Mouse (Mus musculus): Measurements from ENCODE around the gene Tmem44. TPM values are rescaled to one million over a fixed set of nuclear protein-coding genes. Genes with fewer than 3 reads are reported as not detected.

Gene Tmem44
- polyA plus RNA-seq, 1 experiment from 2014 or later, result 30.9 TPM

GRCm38 (mm10) chr16:30489662-30490061, 61.0 kb downstream of the Tmem44 start:
- ATAC-seq (ENCODE audit: low FRiP score), result no peak
- H3K4me1 ChIP-seq (replicated peaks; ENCODE audit: control insufficient read depth, insufficient read depth, low read length), result no peaks in the 10 kb centered on the region; the same call in 1 of the 2 replicates
- no peak for DNase-seq (ENCODE audit: low spot score)
- no peaks in the 10 kb centered on the region for H3K36me3 ChIP-seq (ENCODE audit: control insufficient read depth, insufficient read depth, low read length)
- H3K9ac ChIP-seq (ENCODE audit: low read depth, low read length), result no peak overlapping the region
- H3K4me3 ChIP-seq (ENCODE audit: low read depth, low read length), result no peak overlapping the region
- no peak overlapping the region for H3K27ac ChIP-seq (ENCODE audit: low read depth, low read length)
- no peak overlapping the region for H3K4me2 ChIP-seq (replicated peaks; ENCODE audit: low read depth, low read length)
- 85% methylated on average over 4 of the region's 4 CpGs for WGBS
- no peaks in the 10 kb centered on the region for H3K27me3 ChIP-seq (ENCODE audit: control insufficient read depth, insufficient read depth, low read length)
- no peaks in the 10 kb centered on the region for H3K9me3 ChIP-seq (ENCODE audit: control insufficient read depth, low read length)

- Histone ChIP-seq H3K9me3 (ENCODE audit: control insufficient read depth, low read length) (no peaks in the 10 kb centered on the region), H3K4me2 (replicated peaks; ENCODE audit: low read depth, low read length) (no peak overlapping the region), H3K9ac (ENCODE audit: low read depth, low read length) (no peak overlapping the region), H3K36me3 (ENCODE audit: control insufficient read depth, insufficient read depth, low read length) (no peaks in the 10 kb centered on the region), H3K27me3 (ENCODE audit: control insufficient read depth, insufficient read depth, low read length) (no peaks in the 10 kb centered on the region), H3K27ac (ENCODE audit: low read depth, low read length) (no peak overlapping the region), H3K4me3 (ENCODE audit: low read depth, low read length) (no peak overlapping the region), H3K4me1 (replicated peaks; ENCODE audit: control insufficient read depth, insufficient read depth, low read length) (no peaks in the 10 kb centered on the region; the same call in 1 of the 2 replicates)
- no peak for ATAC-seq (ENCODE audit: low FRiP score)
- 61% methylated on average over 4 of the region's 4 CpGs for whole genome bisulfite sequencing
- DNase-seq (ENCODE audit: low spot score), result no peak
These were observed 64.1 kb downstream of the Tmem44 start for GRCm38 (mm10) chr16:30486498-30486897.

- H3K27ac ChIP-seq (ENCODE audit: low read depth, low read length), result no peak overlapping the region
- no peaks in the 10 kb centered on the region for H3K9me3 ChIP-seq (ENCODE audit: control insufficient read depth, low read length)
- ATAC-seq (ENCODE audit: low FRiP score), result no peak
- WGBS, result 88% methylated on average over 5 of the region's 5 CpGs
- no peak overlapping the region for H3K4me2 ChIP-seq (replicated peaks; ENCODE audit: low read depth, low read length)
- no peak for DNase-seq (ENCODE audit: low spot score)
- H3K27me3 ChIP-seq (ENCODE audit: control insufficient read depth, insufficient read depth, low read length), result no peaks in the 10 kb centered on the region
- H3K4me3 ChIP-seq (ENCODE audit: low read depth, low read length), result no peak overlapping the region
- no peaks in the 10 kb centered on the region for H3K4me1 ChIP-seq (replicated peaks; ENCODE audit: control insufficient read depth, insufficient read depth, low read length)
- no peak overlapping the region for H3K9ac ChIP-seq (ENCODE audit: low read depth, low read length)
- no peaks in the 10 kb centered on the region for H3K36me3 ChIP-seq (ENCODE audit: control insufficient read depth, insufficient read depth, low read length)
These were observed 72.9 kb downstream of the Tmem44 start for GRCm38 (mm10) chr16:30477791-30478190.

- ATAC-seq (ENCODE audit: low FRiP score) (no peak), DNase-seq (ENCODE audit: low spot score) (no peak)
- Histone ChIP-seq H3K27me3 (ENCODE audit: control insufficient read depth, insufficient read depth, low read length) (no peaks in the 10 kb centered on the region), H3K4me3 (ENCODE audit: low read depth, low read length) (no peak overlapping the region), H3K36me3 (ENCODE audit: control insufficient read depth, insufficient read depth, low read length) (no peaks in the 10 kb centered on the region), H3K9me3 (ENCODE audit: control insufficient read depth, low read length) (no peaks in the 10 kb centered on the region), H3K27ac (ENCODE audit: low read depth, low read length) (no peak overlapping the region), H3K4me1 (replicated peaks; ENCODE audit: control insufficient read depth, insufficient read depth, low read length) (no peaks in the 10 kb centered on the region), H3K4me2 (replicated peaks; ENCODE audit: low read depth, low read length) (no peak overlapping the region), H3K9ac (ENCODE audit: low read depth, low read length) (no peak overlapping the region)
- WGBS, result 65% methylated on average over 3 of the region's 3 CpGs
These were observed 73.6 kb downstream of the Tmem44 start for GRCm38 (mm10) chr16:30477006-30477405.

GRCm38 (mm10) chr16:30475633-30476461, 74.8 kb downstream of the Tmem44 start:
- H3K9ac ChIP-seq (ENCODE audit: low read depth, low read length), result no peak overlapping the region
- no peaks in the 10 kb centered on the region for H3K27me3 ChIP-seq (ENCODE audit: control insufficient read depth, insufficient read depth, low read length)
- ATAC-seq (ENCODE audit: low FRiP score), result no peak
- H3K4me2 ChIP-seq (replicated peaks; ENCODE audit: low read depth, low read length), result no peak overlapping the region
- no peaks in the 10 kb centered on the region for H3K9me3 ChIP-seq (ENCODE audit: control insufficient read depth, low read length)
- H3K36me3 ChIP-seq (ENCODE audit: control insufficient read depth, insufficient read depth, low read length), result no peaks in the 10 kb centered on the region
- WGBS, result 73% methylated on average over 10 of the region's 10 CpGs
- no peak overlapping the region for H3K4me3 ChIP-seq (ENCODE audit: low read depth, low read length)
- no peak overlapping the region for H3K27ac ChIP-seq (ENCODE audit: low read depth, low read length)
- DNase-seq (ENCODE audit: low spot score), result no peak
- H3K4me1 ChIP-seq (replicated peaks; ENCODE audit: control insufficient read depth, insufficient read depth, low read length), result no peaks in the 10 kb centered on the region

- H3K9me3 ChIP-seq (ENCODE audit: control insufficient read depth, low read length), result no peaks in the 10 kb centered on the region
- no peak for DNase-seq (ENCODE audit: low spot score)
- no peaks in the 10 kb centered on the region for H3K4me1 ChIP-seq (replicated peaks; ENCODE audit: control insufficient read depth, insufficient read depth, low read length)
- ATAC-seq (ENCODE audit: low FRiP score), result no peak
- no peaks in the 10 kb centered on the region for H3K27me3 ChIP-seq (ENCODE audit: control insufficient read depth, insufficient read depth, low read length)
- H3K9ac ChIP-seq (ENCODE audit: low read depth, low read length), result no peak overlapping the region
- WGBS, result 72% methylated on average over 5 of the region's 5 CpGs
- H3K4me3 ChIP-seq (ENCODE audit: low read depth, low read length), result no peak overlapping the region
- H3K36me3 ChIP-seq (ENCODE audit: control insufficient read depth, insufficient read depth, low read length), result no peaks in the 10 kb centered on the region
- H3K4me2 ChIP-seq (replicated peaks; ENCODE audit: low read depth, low read length), result no peak overlapping the region
- H3K27ac ChIP-seq (ENCODE audit: low read depth, low read length), result no peak overlapping the region
These were observed 78.2 kb downstream of the Tmem44 start for GRCm38 (mm10) chr16:30472447-30472846.

GRCm38 (mm10) chr16:30471912-30472311, 78.7 kb downstream of the Tmem44 start:
- Histone ChIP-seq H3K27ac (ENCODE audit: low read depth, low read length) (no peak overlapping the region), H3K4me2 (replicated peaks; ENCODE audit: low read depth, low read length) (no peak overlapping the region), H3K9ac (ENCODE audit: low read depth, low read length) (no peak overlapping the region), H3K4me3 (ENCODE audit: low read depth, low read length) (no peak overlapping the region), H3K4me1 (replicated peaks; ENCODE audit: control insufficient read depth, insufficient read depth, low read length) (no peaks in the 10 kb centered on the region), H3K9me3 (ENCODE audit: control insufficient read depth, low read length) (no peaks in the 10 kb centered on the region), H3K27me3 (ENCODE audit: control insufficient read depth, insufficient read depth, low read length) (no peaks in the 10 kb centered on the region), H3K36me3 (ENCODE audit: control insufficient read depth, insufficient read depth, low read length) (no peaks in the 10 kb centered on the region)
- DNase-seq (ENCODE audit: low spot score), result no peak
- ATAC-seq (ENCODE audit: low FRiP score), result no peak
- WGBS, result 86% methylated on average over 2 of the region's 2 CpGs

GRCm38 (mm10) chr16:30468944-30469343, 81.7 kb downstream of the Tmem44 start:
- Histone ChIP-seq H3K4me2 (replicated peaks; ENCODE audit: low read depth, low read length) (no peak overlapping the region), H3K4me3 (ENCODE audit: low read depth, low read length) (no peak overlapping the region), H3K9ac (ENCODE audit: low read depth, low read length) (no peak overlapping the region), H3K27ac (ENCODE audit: low read depth, low read length) (no peak overlapping the region), H3K4me1 (replicated peaks; ENCODE audit: control insufficient read depth, insufficient read depth, low read length) (no peaks in the 10 kb centered on the region), H3K27me3 (ENCODE audit: control insufficient read depth, insufficient read depth, low read length) (no peaks in the 10 kb centered on the region), H3K9me3 (ENCODE audit: control insufficient read depth, low read length) (no peaks in the 10 kb centered on the region), H3K36me3 (ENCODE audit: control insufficient read depth, insufficient read depth, low read length) (no peaks in the 10 kb centered on the region)
- no peak for ATAC-seq (ENCODE audit: low FRiP score)
- no peak for DNase-seq (ENCODE audit: low spot score)
- WGBS, result 95% methylated on average over 6 of the region's 6 CpGs

GRCm38 (mm10) chr16:30465680-30466298, 84.9 kb downstream of the Tmem44 start:
- H3K9me3 ChIP-seq (ENCODE audit: control insufficient read depth, low read length), result no peaks in the 10 kb centered on the region
- no peak overlapping the region for H3K4me2 ChIP-seq (replicated peaks; ENCODE audit: low read depth, low read length)
- no peak for ATAC-seq (ENCODE audit: low FRiP score)
- H3K27me3 ChIP-seq (ENCODE audit: control insufficient read depth, insufficient read depth, low read length), result no peaks in the 10 kb centered on the region
- no peak overlapping the region for H3K27ac ChIP-seq (ENCODE audit: low read depth, low read length)
- no peaks in the 10 kb centered on the region for H3K36me3 ChIP-seq (ENCODE audit: control insufficient read depth, insufficient read depth, low read length)
- DNase-seq (ENCODE audit: low spot score), result no peak
- H3K4me1 ChIP-seq (replicated peaks; ENCODE audit: control insufficient read depth, insufficient read depth, low read length), result no peaks in the 10 kb centered on the region
- H3K9ac ChIP-seq (ENCODE audit: low read depth, low read length), result no peak overlapping the region
- 78% methylated on average over 5 of the region's 5 CpGs for WGBS
- H3K4me3 ChIP-seq (ENCODE audit: low read depth, low read length), result no peak overlapping the region
